Mouse (Mus musculus): Measurements from ENCODE around the gene Gm13757.
"Not testable (repeated sequence)": the region's sequence is repeated elsewhere in the genome, so short reads cannot be mapped to it uniquely, and the experiment has no call there.

The Gm13757 gene

DNA sequence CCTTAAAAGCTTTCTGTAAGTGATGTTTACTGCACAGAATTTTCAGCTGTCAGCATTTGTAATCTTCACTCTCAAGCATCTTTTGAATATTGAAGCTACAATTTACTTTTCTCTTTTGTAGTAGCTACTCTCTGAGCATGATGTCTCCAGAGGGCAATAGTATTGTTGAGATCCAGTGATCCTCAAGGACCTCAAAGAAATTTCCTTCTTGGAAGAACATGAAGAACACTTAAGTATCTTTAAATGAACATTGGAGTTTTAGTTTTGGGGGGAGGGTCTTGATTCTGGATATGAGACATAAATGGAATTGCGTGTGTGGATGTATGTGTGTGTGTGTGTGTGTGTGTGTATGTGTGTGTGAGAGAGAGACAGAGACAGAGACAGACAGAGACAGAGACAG lies at the start of gene Gm13757:
Gene Gm13757 (minus strand): TSS at position 101 of the 400 bp plus-strand sequence.
- in situ Hi-C loops (cut with MboI), result no loop called here

DNA sequence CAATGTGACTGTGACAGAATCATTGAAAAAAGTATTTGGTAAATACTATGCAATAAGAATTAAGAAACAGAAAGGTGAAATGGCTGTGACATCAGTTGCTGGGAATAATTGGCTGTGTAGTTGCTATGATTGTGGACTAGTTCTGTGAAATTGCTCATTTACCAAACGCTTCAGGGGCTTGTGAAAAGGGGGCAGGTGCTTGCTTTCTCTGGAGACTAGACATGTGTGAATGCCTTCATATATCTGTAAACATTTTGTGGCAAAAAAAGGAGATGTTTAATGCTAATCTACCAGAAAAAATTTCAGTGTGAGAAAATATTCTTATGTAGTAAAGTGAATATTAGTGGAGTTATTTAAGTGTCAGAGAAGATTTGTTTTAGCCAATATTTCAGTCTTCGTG lies 44.1 kb upstream of the Gm13757 start, which contains the start of gene Olfr1185-ps1:
Gene Olfr1185-ps1 (plus strand): TSS at position 301 of the 400 bp plus-strand sequence.
- in situ Hi-C loops (cut with MboI), result no loop called here

DNA sequence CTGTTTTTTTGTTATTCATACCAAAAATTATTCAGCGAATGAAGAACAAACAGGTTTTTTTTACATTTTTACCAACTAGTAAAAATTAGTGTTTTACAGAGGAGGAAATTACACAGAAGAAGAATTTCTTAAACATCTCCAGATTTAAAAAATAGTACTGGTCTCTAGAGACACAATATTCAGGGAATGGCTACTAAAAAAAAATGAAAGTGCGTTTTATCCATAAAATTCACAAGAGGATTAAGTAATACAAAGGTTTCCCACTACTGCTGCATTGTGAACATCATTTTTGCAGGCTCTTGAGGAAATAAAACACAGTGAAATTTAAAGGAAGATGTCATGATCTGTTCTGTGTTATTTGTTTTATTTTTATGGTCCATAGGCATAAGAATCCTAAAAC lies 34.4 kb upstream of the Gm13757 start, which contains the start of gene Olfr1184:
Gene Olfr1184 (plus strand): TSS at position 301 of the 400 bp plus-strand sequence.
- in situ Hi-C loops (cut with MboI), result no loop called here

GRCm38 (mm10) chr2:88454567-88454966 lies 5.6 kb upstream of the Gm13757 start, which contains the start of gene Olfr1183:
Olfr1183 (plus strand) TSS chr2:88454867.
- in situ Hi-C loops (cut with MboI), result not testable (repeated sequence)

DNA sequence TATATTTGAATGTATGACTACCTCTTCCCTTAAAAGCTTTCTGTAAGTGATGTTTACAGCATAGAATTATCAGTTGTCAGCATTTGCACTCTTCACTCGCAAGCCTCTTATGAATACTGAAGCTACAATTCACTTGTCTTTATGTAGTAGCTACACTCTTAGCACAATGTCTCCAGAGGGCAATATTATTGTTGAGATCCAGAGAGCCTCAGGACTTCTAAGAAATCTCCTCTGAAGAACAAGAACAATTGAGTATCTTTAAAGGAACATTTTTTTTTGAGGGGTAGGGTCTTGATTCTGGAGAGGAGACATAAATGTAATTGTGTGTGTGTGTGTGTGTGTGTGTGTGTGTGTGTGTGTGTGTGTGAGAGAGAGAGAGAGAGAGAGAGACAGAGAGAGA lies 22.9 kb downstream of the Gm13757 start, which contains the start of gene Olfr1181:
Gene Olfr1181 (minus strand): TSS at position 101 of the 400 bp plus-strand sequence.
- in situ Hi-C loops (cut with MboI), result no loop called here

DNA sequence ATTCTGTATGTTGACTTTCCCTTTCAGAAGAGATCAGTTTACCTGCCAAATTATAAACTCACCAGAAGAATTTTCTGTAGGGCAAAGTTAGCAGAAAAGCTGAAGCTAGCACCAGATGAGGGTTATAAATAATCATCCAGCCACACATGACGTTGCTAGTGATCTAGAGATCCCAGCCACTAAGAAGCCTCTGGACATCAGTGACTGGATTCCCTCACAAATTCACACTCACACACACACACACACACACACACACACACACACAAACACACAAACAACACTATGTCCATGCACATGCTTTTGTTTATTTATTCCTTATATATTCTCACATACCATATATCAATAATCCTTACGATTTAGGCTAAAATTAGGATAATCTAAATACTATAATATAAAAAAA lies 29.9 kb downstream of the Gm13757 start, which contains the start of gene Olfr1180:
Gene Olfr1180 (minus strand): TSS at position 101 of the 400 bp plus-strand sequence.
- in situ Hi-C loops (cut with MboI), result no loop called here

- in situ Hi-C loops (cut with MboI), result no loop called here
Observed at GRCm38 (mm10) chr2:88406353-88406752, 42.6 kb downstream of the Gm13757 start, which contains the start of gene Olfr1179. Olfr1179 (minus strand) TSS chr2:88406453.
